Mouse (Mus musculus): ENCODE measurements around the gene Prkch. TPM values are rescaled to one million over a fixed set of nuclear protein-coding genes. Genes with fewer than 3 reads are reported as not detected.
A peak's percentile ranks its signal among the peaks of the same experiment; 100 is the strongest.
"Not testable (repeated sequence)": the region's sequence is repeated elsewhere in the genome, so short reads cannot be mapped to it uniquely, and the experiment has no call there.

Gene Prkch
- total RNA-seq (2014; rRNA removed) (16.2 and 20.0 TPM in 2 replicates), polyA plus RNA-seq (2015; fragmentation: Nextera tagmentation; extraction: Ambion mirVana) (6.9 and 9.9 TPM in 2 replicates)

- H3K4me2 ChIP-seq (ENCODE audit: low read depth, low read length, poor library complexity, severe bottlenecking) = peak within 1 kb of the TSS; percentile 88
- peaks cover 6% of the 10 kb centered on the region; the same call in 1 of the 2 replicates for H3K4me1 ChIP-seq (ENCODE audit: insufficient read depth, low read length)
- H3K27me3 ChIP-seq (ENCODE audit: insufficient read depth, low read length) = no peaks in the 10 kb centered on the region
- peak; percentile 75 for DNase-seq (ENCODE audit: low spot score)
- peak within 1 kb of the TSS; percentile 55 for H3K27ac ChIP-seq (ENCODE audit: low read depth, low read length)
- no peaks in the 10 kb centered on the region for H3K36me3 ChIP-seq (ENCODE audit: insufficient read depth, low read length)
- no peaks in the 10 kb centered on the region for H3K9me3 ChIP-seq (ENCODE audit: low read length)
- peak; percentile 88 for ATAC-seq (ENCODE audit: low FRiP score)
- WGBS = under 1% methylated on average over 51 of the region's 61 CpGs
- TF ChIP-seq CTCF (IDR thresholded peaks at IDR 0.05) = peak; percentile 66
- H3K9ac ChIP-seq (replicated peaks; ENCODE audit: low read length, poor library complexity, severe bottlenecking) = peak within 1 kb of the TSS; percentile 67
- H3K4me3 ChIP-seq (ENCODE audit: low read depth, low read length) = peak within 1 kb of the TSS; percentile 68
Observed at GRCm38 (mm10) chr12:73584610-73585240, at the start of gene Prkch. Gene Prkch (plus strand): TSS chr12:73584796.

- Histone ChIP-seq H3K4me2 (ENCODE audit: low read depth, low read length, poor library complexity, severe bottlenecking) (no peak overlapping the region), H3K27ac (ENCODE audit: low read depth, low read length) (no peak overlapping the region), H3K36me3 (ENCODE audit: insufficient read depth, low read length) (no peaks in the 10 kb centered on the region), H3K27me3 (ENCODE audit: insufficient read depth, low read length) (no peaks in the 10 kb centered on the region; the same call in 1 of the 2 replicates), H3K4me3 (ENCODE audit: low read depth, low read length) (no peak overlapping the region), H3K9me3 (ENCODE audit: low read length) (no peaks in the 10 kb centered on the region), H3K4me1 (ENCODE audit: insufficient read depth, low read length) (no peaks in the 10 kb centered on the region), H3K9ac (replicated peaks; ENCODE audit: low read length, poor library complexity, severe bottlenecking) (no peak overlapping the region)
- ATAC-seq (ENCODE audit: low FRiP score) (no peak), DNase-seq (ENCODE audit: low spot score) (no peak)
- 27% methylated on average over 17 of the region's 17 CpGs for WGBS
- peak; percentile 27 for TF ChIP-seq CTCF (IDR thresholded peaks at IDR 0.05)
Observed at GRCm38 (mm10) chr12:73537499-73538138, 47.0 kb upstream of the Prkch start.

GRCm38 (mm10) chr12:73538139-73538508, 46.5 kb upstream of the Prkch start:
- not testable (repeated sequence) for H3K27ac ChIP-seq (ENCODE audit: low read depth, low read length); H3K27me3 ChIP-seq (ENCODE audit: insufficient read depth, low read length); DNase-seq (ENCODE audit: low spot score); H3K9me3 ChIP-seq (ENCODE audit: low read length); H3K36me3 ChIP-seq (ENCODE audit: insufficient read depth, low read length); H3K4me1 ChIP-seq (ENCODE audit: insufficient read depth, low read length); H3K4me3 ChIP-seq (ENCODE audit: low read depth, low read length); H3K4me2 ChIP-seq (ENCODE audit: low read depth, low read length, poor library complexity, severe bottlenecking); H3K9ac ChIP-seq (replicated peaks; ENCODE audit: low read length, poor library complexity, severe bottlenecking); ATAC-seq (ENCODE audit: low FRiP score)
- WGBS = 57% methylated on average over 3 of the region's 3 CpGs

- no peaks in the 10 kb centered on the region; the same call in 1 of the 2 replicates for H3K27me3 ChIP-seq (ENCODE audit: insufficient read depth, low read length)
- no peak overlapping the region for H3K27ac ChIP-seq (ENCODE audit: low read depth, low read length)
- DNase-seq (ENCODE audit: low spot score) (no peak), ATAC-seq (ENCODE audit: low FRiP score) (no peak)
- H3K36me3 ChIP-seq (ENCODE audit: insufficient read depth, low read length) = no peaks in the 10 kb centered on the region
- no peak for TF ChIP-seq CTCF (IDR thresholded peaks at IDR 0.05)
- H3K4me2 ChIP-seq (ENCODE audit: low read depth, low read length, poor library complexity, severe bottlenecking) = no peak overlapping the region
- no peak overlapping the region for H3K4me3 ChIP-seq (ENCODE audit: low read depth, low read length)
- H3K9me3 ChIP-seq (ENCODE audit: low read length) = no peaks in the 10 kb centered on the region
- WGBS = 39% methylated on average over 2 of the region's 2 CpGs
- no peaks in the 10 kb centered on the region for H3K4me1 ChIP-seq (ENCODE audit: insufficient read depth, low read length)
- H3K9ac ChIP-seq (replicated peaks; ENCODE audit: low read length, poor library complexity, severe bottlenecking) = no peak overlapping the region
Observed at GRCm38 (mm10) chr12:73539151-73539550, 45.4 kb upstream of the Prkch start.

- Histone ChIP-seq H3K27ac (ENCODE audit: low read depth, low read length) (no peak overlapping the region), H3K4me1 (ENCODE audit: insufficient read depth, low read length) (no peaks in the 10 kb centered on the region), H3K27me3 (ENCODE audit: insufficient read depth, low read length) (peaks cover 12% of the 10 kb centered on the region), H3K4me2 (ENCODE audit: low read depth, low read length, poor library complexity, severe bottlenecking) (no peak overlapping the region), H3K9ac (replicated peaks; ENCODE audit: low read length, poor library complexity, severe bottlenecking) (no peak overlapping the region), H3K4me3 (ENCODE audit: low read depth, low read length) (no peak overlapping the region), H3K9me3 (ENCODE audit: low read length) (no peaks in the 10 kb centered on the region), H3K36me3 (ENCODE audit: insufficient read depth, low read length) (no peaks in the 10 kb centered on the region)
- no peak for TF ChIP-seq CTCF (IDR thresholded peaks at IDR 0.05)
- ATAC-seq (ENCODE audit: low FRiP score) = no peak
- DNase-seq (ENCODE audit: low spot score) = no peak
- 82% methylated on average over 2 of the region's 2 CpGs for WGBS
Observed at GRCm38 (mm10) chr12:73540402-73540801, 44.2 kb upstream of the Prkch start.

GRCm38 (mm10) chr12:73543191-73543590, 41.4 kb upstream of the Prkch start:
- no peak overlapping the region for H3K27ac ChIP-seq (ENCODE audit: low read depth, low read length)
- ATAC-seq (ENCODE audit: low FRiP score) = no peak
- no peak overlapping the region for H3K9ac ChIP-seq (replicated peaks; ENCODE audit: low read length, poor library complexity, severe bottlenecking)
- no peak for TF ChIP-seq CTCF (IDR thresholded peaks at IDR 0.05)
- no peak for DNase-seq (ENCODE audit: low spot score)
- no peak overlapping the region for H3K4me2 ChIP-seq (ENCODE audit: low read depth, low read length, poor library complexity, severe bottlenecking)
- WGBS = 93% methylated on average over 5 of the region's 5 CpGs
- no peaks in the 10 kb centered on the region for H3K36me3 ChIP-seq (ENCODE audit: insufficient read depth, low read length)
- peaks cover 38% of the 10 kb centered on the region for H3K27me3 ChIP-seq (ENCODE audit: insufficient read depth, low read length)
- H3K9me3 ChIP-seq (ENCODE audit: low read length) = no peaks in the 10 kb centered on the region
- H3K4me1 ChIP-seq (ENCODE audit: insufficient read depth, low read length) = peaks cover 6% of the 10 kb centered on the region; the same call in 1 of the 2 replicates
- H3K4me3 ChIP-seq (ENCODE audit: low read depth, low read length) = no peak overlapping the region

Measured in midbrain, postnatal 0 days (tissue).